Mouse (Mus musculus) splenic B cell, adult 2 months (primary cell): ENCODE data around the gene Bcl2a1d.
"Not testable (repeated sequence)": the region's sequence is repeated elsewhere in the genome, so short reads cannot be mapped to it uniquely, and the experiment has no call there.

Experiments
- DNase-seq: peaks from one replicate; pipeline ENCODE4 v3.0.0-alpha.2; 2011; ENCODE audit warnings: low read depth, low spot score
- H3K27me3 ChIP-seq: 2 replicates; pipeline ENCODE4 v1.6.1; 2012; ENCODE audit warnings: mild to moderate bottlenecking, low read length, moderate library complexity, mixed read lengths; ENCODE audit not compliant: control insufficient read depth, poor library complexity, insufficient read depth, severe bottlenecking
- H3K36me3 ChIP-seq: 2 replicates; pipeline ENCODE4 v1.6.1; 2012; ENCODE audit warnings: mild to moderate bottlenecking, low read length, moderate library complexity, mixed read lengths; ENCODE audit not compliant: control insufficient read depth, poor library complexity, insufficient read depth, severe bottlenecking

Gene Bcl2a1d

DNA sequence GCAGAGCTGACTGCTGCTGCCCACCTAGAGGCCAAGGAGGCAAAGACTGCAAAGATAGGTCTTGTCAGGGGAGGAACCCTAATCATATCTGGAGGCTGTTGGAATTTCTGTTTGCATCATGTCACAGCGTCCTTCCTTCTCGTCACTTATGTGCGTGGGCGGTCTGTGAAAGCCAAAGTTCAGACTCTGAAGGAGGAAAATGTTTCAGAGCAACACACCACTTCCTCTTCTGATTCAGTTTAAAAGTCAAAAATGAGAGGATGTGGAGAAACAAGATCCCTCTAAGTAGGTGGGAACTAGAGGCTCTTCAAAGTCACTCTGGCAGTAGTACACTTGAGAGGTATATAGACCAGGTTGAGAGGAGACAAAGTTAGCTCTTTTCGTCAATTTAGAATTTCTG lies at the start of gene Bcl2a1d:
Bcl2a1d (minus strand) TSS at position 187 of the 400 bp plus-strand sequence.
- H3K36me3 ChIP-seq, H3K27me3 ChIP-seq: not testable (repeated sequence)
- peak; percentile 72 for DNase-seq

DNA sequence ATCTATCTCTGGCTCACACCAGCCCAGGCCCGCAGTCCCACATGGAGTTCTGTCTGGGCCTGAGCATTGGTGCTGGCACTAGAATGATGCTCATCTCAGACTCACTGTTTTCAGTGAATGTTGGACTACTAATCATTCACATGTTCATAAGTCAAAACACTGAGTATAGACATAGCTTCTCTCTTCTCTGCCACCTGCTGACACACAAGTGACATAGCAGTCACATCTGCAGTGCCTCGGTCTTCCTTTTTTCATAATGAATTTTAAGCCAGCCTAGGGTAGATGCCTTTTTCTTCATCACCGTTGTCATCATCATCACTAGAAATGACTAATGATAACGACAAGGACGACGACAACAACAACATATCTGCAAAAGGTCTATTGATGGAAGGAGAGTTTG lies 38.5 kb upstream of the Bcl2a1d start:
- DNase-seq, H3K27me3 ChIP-seq, H3K36me3 ChIP-seq: not testable (repeated sequence)

DNA sequence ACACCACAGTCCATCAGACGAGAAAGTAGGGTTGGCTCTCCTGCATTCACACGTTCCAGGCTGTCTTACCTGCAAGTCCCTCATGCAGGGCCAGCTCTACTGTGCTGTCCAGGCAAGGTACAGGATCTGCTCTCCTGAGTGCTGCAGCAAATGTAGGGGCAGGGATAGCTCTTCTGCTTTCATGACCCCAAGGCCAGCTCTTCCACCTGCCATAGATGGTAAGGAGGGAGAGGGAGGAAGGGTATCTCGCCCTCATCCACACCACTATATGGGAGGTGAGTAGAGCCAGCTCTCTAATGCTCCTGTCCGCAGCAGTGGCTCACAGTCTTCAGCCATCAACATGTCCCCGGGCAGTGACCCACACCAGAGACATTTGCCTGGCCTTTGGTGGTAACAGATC lies 37.8 kb upstream of the Bcl2a1d start:
- not testable (repeated sequence) for DNase-seq, H3K36me3 ChIP-seq, H3K27me3 ChIP-seq

DNA sequence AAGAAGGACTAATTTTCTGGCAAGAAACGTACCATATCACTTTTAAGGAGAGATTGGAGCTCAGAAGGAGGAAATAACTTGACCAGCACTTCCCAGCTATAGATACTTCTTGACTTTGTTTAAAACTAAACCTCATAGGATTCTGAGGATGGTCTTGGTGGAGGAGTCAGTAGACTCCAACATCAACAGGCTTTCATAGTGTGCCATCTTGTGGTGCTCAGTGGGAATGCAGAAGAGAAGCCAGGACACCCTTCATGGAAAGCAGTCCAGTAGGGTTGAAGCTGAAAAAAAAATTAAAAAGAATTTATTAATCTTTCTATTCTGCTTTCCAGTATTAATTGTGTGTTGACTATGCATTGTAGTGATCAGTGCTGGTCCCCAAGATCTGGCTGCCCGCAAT lies 15.0 kb upstream of the Bcl2a1d start:
- H3K27me3 ChIP-seq, H3K36me3 ChIP-seq, DNase-seq: not testable (repeated sequence)

DNA sequence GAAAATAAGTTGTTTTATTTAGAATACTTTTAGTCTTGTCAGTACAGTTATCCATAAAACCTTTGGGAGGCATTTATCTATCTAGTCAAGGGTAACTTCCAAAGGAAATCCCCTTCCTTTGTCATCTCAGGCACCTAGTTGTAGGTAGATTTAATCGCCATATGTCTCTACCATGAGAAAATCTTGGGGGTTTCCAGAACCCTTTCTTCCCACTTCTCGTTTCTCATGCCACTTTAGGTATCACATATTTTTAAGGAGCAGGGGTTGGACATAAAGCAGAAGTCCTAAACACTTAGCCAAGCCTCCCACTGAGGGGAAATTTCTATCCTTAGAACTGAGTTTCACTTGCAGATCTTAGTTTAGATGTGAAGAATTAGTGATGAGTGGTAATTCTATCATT lies 14.3 kb upstream of the Bcl2a1d start:
- not testable (repeated sequence) for DNase-seq, H3K36me3 ChIP-seq, H3K27me3 ChIP-seq

DNA sequence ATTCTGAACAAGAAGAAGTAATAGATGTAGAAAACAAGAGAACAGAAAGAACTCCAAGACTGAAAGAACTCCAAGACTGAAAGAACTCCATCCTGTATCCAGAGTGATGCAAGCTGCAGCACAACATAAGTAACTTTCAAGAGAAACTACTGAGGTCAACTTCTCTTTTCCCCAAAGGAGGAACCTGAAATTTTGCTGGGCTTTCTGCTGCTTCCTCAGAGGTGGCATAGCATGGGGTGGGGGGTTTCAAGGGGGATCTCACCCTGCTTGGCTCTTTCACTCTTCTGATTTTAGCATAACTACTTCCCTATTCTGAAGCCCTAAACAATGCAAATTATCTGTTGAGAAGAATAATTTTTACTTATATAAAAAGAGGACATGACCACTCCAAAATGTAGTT lies 3.6 kb upstream of the Bcl2a1d start:
- not testable (repeated sequence) for H3K27me3 ChIP-seq, DNase-seq, H3K36me3 ChIP-seq

DNA sequence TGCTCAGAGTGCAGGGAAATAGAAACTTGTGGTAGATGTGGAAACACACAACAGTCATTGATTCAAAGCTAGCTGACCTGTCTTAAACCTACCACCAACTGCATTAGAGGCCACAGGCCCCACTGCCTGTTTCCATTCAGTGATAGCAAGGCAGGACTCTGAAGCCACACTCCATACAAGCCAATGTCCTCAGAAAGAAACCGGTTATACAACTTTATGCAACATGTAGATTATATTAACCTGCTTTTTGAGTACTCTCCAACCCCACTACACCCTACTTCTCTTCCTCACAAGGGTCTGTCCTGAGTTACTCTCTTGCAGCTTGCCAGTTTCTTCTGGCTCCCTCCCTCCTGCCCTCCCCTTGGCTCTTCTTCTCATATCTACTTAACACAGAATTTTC lies 1.5 kb upstream of the Bcl2a1d start:
- not testable (repeated sequence) for H3K27me3 ChIP-seq, H3K36me3 ChIP-seq, DNase-seq

DNA sequence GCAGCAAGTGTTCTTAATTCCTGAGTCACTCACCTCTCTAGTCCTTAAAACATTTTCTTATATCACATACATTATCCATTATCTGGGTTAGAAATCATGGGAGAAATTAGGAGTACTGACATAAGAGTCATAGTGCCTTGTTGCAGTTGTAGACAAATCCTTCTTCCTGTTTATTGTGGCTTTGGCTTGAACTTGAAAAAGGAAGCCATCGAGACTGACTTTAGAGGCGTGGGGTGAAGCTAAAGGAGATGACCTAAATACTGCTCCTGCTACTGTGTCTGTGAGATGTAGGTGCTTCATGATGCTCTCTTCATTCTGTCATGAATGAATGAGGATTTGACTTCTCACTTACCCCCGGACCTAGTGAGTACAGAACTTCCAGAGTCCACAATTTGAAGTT lies 620 bp upstream of the Bcl2a1d start:
- not testable (repeated sequence) for H3K27me3 ChIP-seq, DNase-seq, H3K36me3 ChIP-seq

DNA sequence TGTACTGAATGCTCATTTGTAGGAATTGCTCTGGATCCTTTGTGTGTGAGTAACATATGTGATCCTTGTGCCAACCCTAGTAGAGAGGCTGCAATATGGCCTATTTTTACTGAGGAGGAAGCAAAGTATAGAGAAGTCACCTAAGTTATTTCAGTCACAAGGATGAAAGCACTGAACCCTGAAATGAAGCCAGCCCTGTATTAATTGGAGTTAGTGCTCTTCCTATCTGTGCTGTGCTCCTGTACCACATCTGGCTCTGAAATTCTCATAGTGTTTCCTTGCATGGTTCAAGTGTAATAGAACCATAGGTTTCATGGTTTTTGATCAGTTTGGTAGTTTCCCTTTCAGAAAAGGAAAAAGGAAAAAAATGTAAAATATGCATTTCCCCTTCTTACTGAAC lies 3.4 kb downstream of the Bcl2a1d start:
- H3K27me3 ChIP-seq, H3K36me3 ChIP-seq: not testable (repeated sequence)
- DNase-seq: peak; percentile 46

DNA sequence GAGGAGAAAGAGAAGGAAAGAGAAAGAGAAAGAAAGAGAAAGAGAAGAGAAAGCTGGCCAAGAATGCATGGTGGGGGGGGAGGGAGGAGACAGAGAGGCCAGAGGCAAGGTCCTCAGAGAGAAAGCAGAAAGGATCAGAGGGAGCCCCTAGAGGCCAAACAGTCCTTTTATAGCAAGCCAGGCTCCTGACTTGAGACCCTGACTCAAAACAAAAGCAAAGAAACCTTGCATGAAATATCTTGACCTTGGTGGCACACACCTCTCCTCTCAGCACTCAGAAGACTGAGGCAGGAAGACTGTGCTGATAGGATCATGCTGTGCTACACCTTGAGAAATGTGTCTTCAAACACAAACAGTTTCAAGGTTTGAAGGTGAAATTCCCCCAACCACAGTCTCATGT lies 10.1 kb downstream of the Bcl2a1d start:
- H3K36me3 ChIP-seq, H3K27me3 ChIP-seq, DNase-seq: not testable (repeated sequence)

DNA sequence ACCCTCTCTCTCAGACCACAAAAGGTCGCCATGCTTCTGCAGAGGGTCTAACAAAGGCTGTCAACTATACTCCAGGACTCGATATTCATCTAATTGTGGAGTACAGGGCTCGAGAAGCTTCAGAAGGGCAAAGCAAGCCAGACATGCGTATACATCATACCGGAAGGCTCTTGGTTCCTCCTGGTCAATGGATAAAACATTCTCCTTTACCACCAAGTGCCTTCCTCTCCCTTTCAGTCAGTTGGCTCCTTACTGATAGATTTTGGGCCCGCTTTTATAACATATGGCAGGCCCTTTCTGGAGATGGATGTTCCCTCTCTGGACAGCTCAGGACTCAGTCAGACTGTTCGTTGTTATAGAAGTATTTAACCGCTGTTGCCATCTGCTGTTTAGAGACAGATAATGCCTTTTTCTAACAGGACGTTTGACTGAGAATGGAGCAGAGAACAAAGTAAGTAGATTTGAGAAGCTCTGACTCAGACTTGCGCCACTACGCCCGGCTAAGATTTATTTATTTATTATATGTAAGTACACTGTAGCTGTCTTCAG lies 11.7 kb downstream of the Bcl2a1d start, which contains the start of gene Mthfsl:
Mthfsl (minus strand) TSS at position 308 of the 549 bp plus-strand sequence.
- not testable (repeated sequence) for H3K36me3 ChIP-seq, H3K27me3 ChIP-seq
- DNase-seq: peak; percentile 25

DNA sequence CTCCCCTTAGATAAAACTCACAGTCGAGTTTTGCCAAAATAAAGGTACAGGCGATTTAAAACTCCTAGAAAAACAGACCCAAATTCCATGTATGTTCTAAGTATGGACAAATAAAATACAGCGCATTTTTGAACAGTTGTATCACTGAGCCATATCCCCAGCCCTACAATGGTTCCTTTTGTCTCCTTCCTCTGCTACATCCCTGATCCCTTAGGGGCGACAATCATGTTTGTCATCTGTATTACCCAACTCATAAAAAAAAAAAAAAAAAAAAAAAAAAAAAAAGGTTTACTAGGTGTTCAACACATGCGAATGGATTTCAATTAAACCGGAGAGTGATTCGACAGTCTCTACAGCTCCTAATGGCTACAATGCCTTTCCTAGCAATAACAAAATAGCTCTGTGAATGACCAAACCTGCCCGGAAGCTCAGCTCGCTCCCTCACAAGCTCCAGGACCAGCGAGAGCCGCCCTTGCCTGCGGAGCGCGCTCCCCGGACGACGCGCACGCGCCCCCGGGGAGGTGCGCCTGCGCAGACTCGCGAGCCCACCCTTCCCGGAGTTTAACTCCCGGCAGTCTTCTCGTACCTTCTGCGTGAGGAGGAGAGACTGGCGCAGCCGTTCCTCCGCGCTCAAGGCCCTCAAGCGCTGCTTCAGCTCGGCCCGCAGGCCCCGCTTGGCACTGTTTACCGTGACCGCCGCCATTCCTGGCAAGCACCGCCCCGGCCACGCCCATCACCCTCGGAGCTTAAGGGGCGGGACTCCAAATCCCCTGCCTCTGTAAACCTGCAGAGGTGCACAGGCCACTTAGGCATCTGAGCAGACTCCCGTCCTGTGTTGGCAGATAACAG lies 12.4 kb downstream of the Bcl2a1d start:
- H3K27me3 ChIP-seq, H3K36me3 ChIP-seq: not testable (repeated sequence)
- DNase-seq: peak; percentile 4

DNA sequence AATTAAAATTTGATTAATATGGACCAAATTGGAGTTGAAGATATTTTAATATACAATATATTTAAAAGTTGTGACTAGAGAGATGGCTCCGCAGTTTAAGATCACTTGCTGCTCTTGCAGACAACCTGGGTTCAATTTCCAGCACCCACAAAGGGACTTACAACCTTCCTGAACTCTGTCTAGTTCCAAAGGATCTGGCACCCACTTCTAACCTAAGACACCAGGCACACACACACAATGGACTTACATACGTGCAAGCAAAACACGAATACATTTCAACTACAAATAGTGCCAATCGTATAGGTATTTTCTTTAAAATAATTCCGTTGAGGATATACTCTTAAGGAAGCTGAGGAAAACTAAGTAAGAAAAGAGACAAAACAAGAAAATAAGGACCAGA lies 13.1 kb downstream of the Bcl2a1d start:
- DNase-seq, H3K27me3 ChIP-seq, H3K36me3 ChIP-seq: not testable (repeated sequence)

DNA sequence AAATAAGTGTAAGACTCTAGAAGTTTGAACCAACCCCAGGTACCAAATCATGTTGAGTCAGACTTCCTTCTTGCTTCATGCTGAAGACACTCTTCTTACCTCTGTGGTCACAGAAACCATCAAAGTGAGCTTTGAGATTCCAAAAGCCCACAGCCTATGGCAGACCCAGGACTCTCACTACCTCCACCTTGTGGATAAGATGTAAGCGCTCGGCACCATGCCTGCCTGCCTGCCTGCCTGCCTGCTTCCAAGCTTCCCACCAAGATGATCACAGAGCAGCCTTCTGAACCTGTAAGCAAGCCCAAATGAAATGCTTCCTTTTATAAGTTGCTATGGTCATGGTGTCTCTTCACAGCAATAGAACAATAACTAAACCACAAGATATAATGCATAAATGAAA lies 13.6 kb downstream of the Bcl2a1d start:
- H3K27me3 ChIP-seq, H3K36me3 ChIP-seq: not testable (repeated sequence)
- peak; percentile 30 for DNase-seq

DNA sequence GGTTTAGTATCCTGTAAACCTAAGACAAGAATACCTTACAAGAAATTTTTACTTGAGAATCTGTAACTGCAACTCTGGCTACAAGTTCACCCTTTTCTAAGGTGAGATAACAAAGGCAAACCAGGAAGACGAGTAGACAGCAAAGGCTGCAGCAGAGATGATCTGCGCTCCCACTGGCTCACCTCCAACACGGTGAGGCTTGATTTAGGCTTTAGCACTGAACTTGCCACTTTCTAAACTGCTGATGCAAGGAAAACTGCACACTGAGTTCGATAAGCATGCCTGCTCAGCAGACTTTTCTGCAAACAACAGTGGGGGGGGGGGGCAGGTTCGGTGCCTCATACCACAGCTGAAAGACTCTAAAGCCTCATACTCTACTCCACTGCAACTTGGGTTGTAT lies 17.2 kb downstream of the Bcl2a1d start:
- not testable (repeated sequence) for H3K36me3 ChIP-seq, DNase-seq, H3K27me3 ChIP-seq
